Mouse (Mus musculus): Measurements from ENCODE around the gene Zfp534. TPM values are rescaled to one million over a fixed set of nuclear protein-coding genes. Genes with fewer than 3 reads are reported as not detected.

The Zfp534 gene
- polyA plus RNA-seq (2012; rRNA removed; ENCODE audit: low replicate concordance): not detected in 2 replicates

DNA sequence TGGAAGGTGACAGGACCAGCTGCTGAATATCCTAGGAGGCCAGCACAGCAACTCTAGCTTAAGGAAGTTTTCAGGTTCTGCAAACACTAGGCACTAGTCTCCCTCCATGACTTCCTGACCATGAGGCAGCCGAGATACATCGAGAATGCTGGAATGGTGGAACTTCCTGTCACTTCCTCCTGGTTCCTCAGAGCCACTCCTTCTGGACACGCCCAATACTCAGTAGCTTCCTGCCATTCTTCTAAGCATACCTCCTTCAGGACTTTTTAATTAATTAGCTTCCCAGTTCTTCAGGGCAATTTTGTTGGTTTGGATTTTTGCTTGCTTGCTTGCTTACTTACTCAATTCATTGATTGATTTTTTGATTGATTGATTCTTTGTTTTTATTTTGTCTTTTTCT is at the start of gene Zfp534:
Gene Zfp534, minus strand, starts transcription at position 101 of the 400 bp plus-strand sequence.

DNA sequence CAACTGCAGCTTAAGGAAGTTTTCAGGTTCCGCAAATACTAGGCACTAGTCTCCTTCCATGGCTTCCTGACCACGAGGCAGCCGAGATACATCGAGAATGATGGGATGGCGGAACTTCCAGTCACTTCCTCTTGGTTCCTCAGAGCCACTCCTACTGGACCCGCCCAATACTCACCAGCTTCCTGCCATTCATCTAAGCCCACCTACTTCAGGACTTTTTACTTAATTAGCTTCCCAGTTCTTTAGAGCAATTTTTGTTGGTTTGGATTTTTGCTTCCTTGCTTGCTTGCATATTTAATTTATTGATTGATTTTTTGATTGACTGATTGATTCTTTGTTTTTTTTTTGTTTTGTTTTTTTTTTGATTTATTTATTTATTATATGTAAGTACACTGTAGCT is 59.9 kb downstream of the Zfp534 start, which contains the start of gene Zfp979:
Gene Zfp979, minus strand, starts transcription at position 101 of the 400 bp plus-strand sequence.

Other genes with a start within 250 kb of the Zfp534 start
- gene Zfp982, start 210.1 kb downstream of the Zfp534 start, polyA plus RNA-seq (2012; rRNA removed; ENCODE audit: low replicate concordance): 0.55 TPM in 1 of 2 replicates, not detected in the other
- not detected in 2 replicates for gene Gm16503, start 162.3 kb downstream of the Zfp534 start, polyA plus RNA-seq (2012; rRNA removed; ENCODE audit: low replicate concordance)
- gene Zfp985, start 149.3 kb downstream of the Zfp534 start, polyA plus RNA-seq (2012; rRNA removed; ENCODE audit: low replicate concordance): 0.07 TPM in 1 of 2 replicates, not detected in the other
- 0.07 and 0.98 TPM in 2 replicates for gene Zfp979, start 60.0 kb downstream of the Zfp534 start, polyA plus RNA-seq (2012; rRNA removed; ENCODE audit: low replicate concordance)
- 0.22 and 0.78 TPM in 2 replicates for gene Zfp984, start 107.2 kb upstream of the Zfp534 start, polyA plus RNA-seq (2012; rRNA removed; ENCODE audit: low replicate concordance)
- 0.39 and 1.1 TPM in 2 replicates for gene Zfp933, start 145.8 kb upstream of the Zfp534 start, polyA plus RNA-seq (2012; rRNA removed; ENCODE audit: low replicate concordance)
- 57.2 and 81.0 TPM in 2 replicates for gene Miip, start 166.3 kb upstream of the Zfp534 start, polyA plus RNA-seq (2012; rRNA removed; ENCODE audit: low replicate concordance)
- 1.2 and 1.8 TPM in 2 replicates for gene Fv1, start 166.4 kb upstream of the Zfp534 start, polyA plus RNA-seq (2012; rRNA removed; ENCODE audit: low replicate concordance)
- 74.2 and 141 TPM in 2 replicates for gene Mfn2, start 202.2 kb upstream of the Zfp534 start, polyA plus RNA-seq (2012; rRNA removed; ENCODE audit: low replicate concordance)
- gene Plod1, start 234.2 kb upstream of the Zfp534 start, polyA plus RNA-seq (2012; rRNA removed; ENCODE audit: low replicate concordance): 60.1 and 68.0 TPM in 2 replicates
- gene 2510039O18Rik, start 238.3 kb upstream of the Zfp534 start, polyA plus RNA-seq (2012; rRNA removed; ENCODE audit: low replicate concordance): 63.6 and 123 TPM in 2 replicates

All from mammary gland, adult 2 months (tissue).